Mouse (Mus musculus): ENCODE measurements at regions not wholly inside any gene's neighbourhood (a gene's known extent, or its start where the extent isn't known, plus 50 kb on each side); places are given as distances from the start of the nearest gene placed in this dataset.

DNA sequence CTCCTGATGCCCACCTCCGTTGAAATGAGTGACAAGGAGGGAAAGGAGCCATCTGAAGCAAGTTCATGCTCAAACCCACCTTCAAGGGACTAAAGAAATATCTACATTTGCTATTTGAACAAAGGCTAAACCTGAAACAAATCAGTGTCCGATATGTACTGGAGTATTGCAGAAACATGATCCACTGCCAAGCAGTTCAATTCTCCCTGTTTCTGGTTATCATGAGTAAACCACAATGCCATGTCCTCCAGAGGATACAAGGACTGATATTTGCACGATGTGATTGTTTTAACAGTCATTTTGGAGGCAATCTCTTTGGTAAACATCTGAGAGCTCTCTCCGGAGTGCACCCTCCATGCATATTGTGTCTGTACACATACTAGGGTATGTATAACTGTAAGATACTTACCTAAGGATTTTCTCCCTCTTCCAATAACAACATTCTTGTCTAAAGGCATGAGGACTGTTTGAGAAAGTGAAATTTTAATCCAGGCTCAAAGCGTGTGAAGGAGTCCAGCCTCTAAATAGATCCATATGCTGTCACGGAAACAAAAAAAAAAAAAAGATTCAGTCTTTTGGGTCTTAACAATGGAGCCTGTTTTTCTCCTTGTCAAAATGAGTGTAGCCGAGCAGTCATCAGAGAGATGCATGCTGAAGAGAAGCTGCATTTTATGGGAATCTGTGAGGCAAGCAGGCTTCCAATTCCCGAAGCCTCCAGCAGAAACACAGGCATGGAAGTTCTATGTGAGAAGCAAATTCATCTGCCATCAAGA is 141.3 kb downstream of the Tmem26 start:
- TF ChIP-seq CTCF (IDR thresholded peaks at IDR 0.05; ENCODE audit: borderline replicate concordance, insufficient read depth, low read depth, low read length) (no peak), POLR2A (IDR thresholded peaks at IDR 0.05; ENCODE audit: borderline replicate concordance, insufficient read depth, low read length) (no peak)

Data from cerebellum, adult 2 months (tissue).